Mouse (Mus musculus) cerebellum, postnatal 36 days (tissue): ENCODE measurements around the gene Ldhc.
A peak's percentile ranks its signal among the peaks of the same experiment; 100 is the strongest.

Source experiments
- DNase-seq, 2 experiments: peaks; one replicate each; pipeline ENCODE4 v3.0.0; 2021 to 2022; ENCODE audit warnings: mixed read lengths in 2 of 2

Gene Ldhc

GRCm38 (mm10) chr7:46919551-46920176, 58.7 kb downstream of the Ldhc start, which contains the start of gene Tsg101:
Tsg101 (minus strand) TSS chr7:46919969.
- peak; percentile 91 to 93 for DNase-seq

GRCm38 (mm10) chr7:46922075-46922474, 61.1 kb downstream of the Ldhc start:
- DNase-seq = no peak
